Mouse (Mus musculus) urinary bladder, adult 2 months (tissue): ENCODE data around the gene Washc4. TPM values are rescaled to one million over a fixed set of nuclear protein-coding genes. Genes with fewer than 3 reads are reported as not detected.

Experiments
- DNase-seq: peaks from one replicate; pipeline ENCODE4 v3.0.0; 2022; ENCODE audit warnings: low spot score
- polyA plus RNA-seq: library from polyadenylated mRNA; depleted of rRNA; stranded (reverse); fragments of >200 nt; gene quantifications from 2 replicates; pipeline ENCODE4 v1.2.3, GENCODE M21; 2012

The Washc4 gene
- polyA plus RNA-seq, 1 experiment: 11.4 TPM

- DNase-seq: no peak
Measured at GRCm38 (mm10) chr10:83600650-83601049, 57.1 kb downstream of the Washc4 start.

- DNase-seq: no peak
Measured at GRCm38 (mm10) chr10:83603956-83604564, 60.5 kb downstream of the Washc4 start.

- DNase-seq: no peak
Measured at GRCm38 (mm10) chr10:83605637-83606183, 62.2 kb downstream of the Washc4 start.

- no peak for DNase-seq
Measured at GRCm38 (mm10) chr10:83607111-83607510, 63.6 kb downstream of the Washc4 start.

- DNase-seq: no peak
Measured at GRCm38 (mm10) chr10:83608596-83608995, 65.0 kb downstream of the Washc4 start.

GRCm38 (mm10) chr10:83610518-83610917 is 67.0 kb downstream of the Washc4 start:
- DNase-seq: no peak

GRCm38 (mm10) chr10:83611863-83612262 is 68.3 kb downstream of the Washc4 start:
- DNase-seq: no peak

- no peak for DNase-seq
Measured at GRCm38 (mm10) chr10:83612648-83613215, 69.2 kb downstream of the Washc4 start.

GRCm38 (mm10) chr10:83617366-83617765 is 73.8 kb downstream of the Washc4 start:
- no peak for DNase-seq

- DNase-seq: no peak
Measured at GRCm38 (mm10) chr10:83618819-83619440, 75.4 kb downstream of the Washc4 start.

GRCm38 (mm10) chr10:83620350-83621055 is 77.0 kb downstream of the Washc4 start:
- no peak for DNase-seq

GRCm38 (mm10) chr10:83624065-83624464 is 80.5 kb downstream of the Washc4 start:
- DNase-seq: no peak

- DNase-seq: no peak
Measured at GRCm38 (mm10) chr10:83624841-83625240, 81.3 kb downstream of the Washc4 start.

- DNase-seq: no peak
Measured at GRCm38 (mm10) chr10:83627113-83627687, 83.6 kb downstream of the Washc4 start.

GRCm38 (mm10) chr10:83628241-83628640 is 84.7 kb downstream of the Washc4 start:
- no peak for DNase-seq

- DNase-seq: no peak
Measured at GRCm38 (mm10) chr10:83629190-83629781, 85.7 kb downstream of the Washc4 start.

- no peak for DNase-seq
Measured at GRCm38 (mm10) chr10:83629878-83630277, 86.3 kb downstream of the Washc4 start.

GRCm38 (mm10) chr10:83630899-83631298 is 87.3 kb downstream of the Washc4 start:
- DNase-seq: no peak

- DNase-seq: no peak
Measured at GRCm38 (mm10) chr10:83631775-83632174, 88.2 kb downstream of the Washc4 start.

- DNase-seq: no peak
Measured at GRCm38 (mm10) chr10:83632806-83633374, 89.3 kb downstream of the Washc4 start.

- no peak for DNase-seq
Measured at GRCm38 (mm10) chr10:83634461-83634860, 90.9 kb downstream of the Washc4 start.
